Mouse (Mus musculus): ENCODE measurements around the gene Tmem273. TPM values are rescaled to one million over a fixed set of nuclear protein-coding genes. Genes with fewer than 3 reads are reported as not detected.

Tmem273 gene
- total RNA-seq (2023): 0.67 TPM

DNA sequence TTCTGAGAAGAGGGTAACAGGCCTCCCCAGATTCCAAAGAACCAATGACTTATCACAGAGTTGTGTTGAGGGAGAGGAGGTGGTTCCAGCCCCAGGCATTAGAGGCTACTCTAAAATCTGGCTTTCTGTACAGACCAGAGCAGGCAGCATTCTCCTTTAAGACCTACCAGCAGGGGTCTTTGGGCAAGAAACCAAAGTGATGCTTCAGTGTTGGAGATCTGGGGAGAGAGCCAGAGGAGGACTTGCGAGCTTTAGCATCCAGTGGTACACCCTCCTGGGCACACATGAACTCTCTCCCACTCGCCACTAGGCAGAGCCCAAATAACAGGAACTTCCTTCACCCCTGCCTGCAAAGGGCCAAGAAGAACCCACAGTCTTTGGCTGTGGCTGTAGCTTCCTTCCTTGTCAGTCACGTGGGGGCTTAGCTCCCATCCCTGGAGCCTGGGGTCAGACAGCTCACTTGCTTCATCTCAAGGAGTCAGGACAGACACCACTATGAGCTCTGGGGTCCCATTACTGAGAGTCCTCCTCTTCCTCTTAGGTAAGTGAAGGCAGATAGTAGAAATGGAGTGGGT is at the start of gene Tmem273:
Gene Tmem273 (plus strand): TSS at position 408 of the 575 bp plus-strand sequence.

DNA sequence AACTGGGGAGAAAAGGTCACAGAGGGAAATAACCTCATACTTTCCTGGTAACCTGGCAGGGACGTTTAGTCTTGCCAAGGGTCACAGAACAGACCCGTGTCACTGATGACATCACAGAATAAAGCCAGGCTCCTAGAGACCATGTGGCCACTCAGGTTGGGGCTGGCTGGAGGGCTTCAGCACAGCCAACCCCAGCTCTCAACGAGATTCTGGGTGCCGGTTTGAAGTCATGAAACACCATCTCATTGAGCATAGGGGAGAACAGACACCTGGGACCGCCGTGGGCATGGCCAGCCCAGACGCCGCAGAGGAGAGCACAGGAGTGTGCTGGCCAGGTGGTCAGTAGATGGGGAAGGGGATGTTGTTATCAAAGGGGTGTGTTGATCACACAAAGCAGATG is 48.1 kb downstream of the Tmem273 start, which contains the start of gene Fam170b:
Gene Fam170b (plus strand): TSS at position 116 of the 400 bp plus-strand sequence.

DNA sequence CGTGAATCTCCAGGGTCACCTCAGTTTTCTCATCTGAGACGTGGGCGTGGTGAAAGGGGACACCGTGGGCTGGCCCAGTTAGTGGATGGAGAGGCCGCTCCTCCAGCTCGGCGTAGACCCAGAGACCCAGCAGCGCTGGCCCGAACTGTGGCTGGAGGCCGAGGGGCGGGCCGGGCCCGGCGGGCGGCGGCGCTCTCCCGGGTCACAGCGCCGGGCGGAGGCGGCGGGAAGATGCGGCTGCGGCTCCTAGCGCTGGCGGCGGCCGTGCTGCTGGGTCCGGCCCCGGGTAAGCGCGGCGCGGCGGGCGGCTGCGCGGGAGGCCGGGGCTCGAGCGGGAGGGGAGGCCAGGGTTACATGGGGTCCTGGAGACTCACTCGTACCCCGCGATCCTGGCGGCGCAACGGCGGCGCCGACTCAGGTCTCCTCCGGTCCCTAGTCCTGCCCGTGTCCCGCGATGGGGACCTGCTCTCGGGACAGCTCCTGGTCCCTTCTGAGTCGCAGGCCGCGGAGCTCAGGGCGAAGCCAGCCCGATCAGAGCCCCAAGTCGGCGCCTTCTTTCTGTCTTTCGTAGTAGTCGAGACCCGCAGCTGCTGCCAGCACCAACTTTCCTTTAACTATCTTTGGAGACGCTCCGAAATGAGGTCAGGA is 71.0 kb downstream of the Tmem273 start, which contains the start of gene Vstm4:
Gene Vstm4 (plus strand): TSS at position 76 of the 648 bp plus-strand sequence.

Other genes with a start within 250 kb of the Tmem273 start
- gene Prrxl1, start 186.6 kb upstream of the Tmem273 start, total RNA-seq (2023): not detected
- gene 3425401B19Rik, start 100.7 kb upstream of the Tmem273 start, total RNA-seq (2023): not detected
- not detected for gene Fam170b, start 48.0 kb downstream of the Tmem273 start, total RNA-seq (2023)
- 0.26 TPM for gene Vstm4, start 70.8 kb downstream of the Tmem273 start, total RNA-seq (2023)
- gene Lrrc18, start 205.4 kb downstream of the Tmem273 start, total RNA-seq (2023): not detected

Data from CD4-positive naive resting alpha-beta T cell, adult 76 days (primary cell).